Mouse (Mus musculus) CH12.LX (cell line): ENCODE measurements at regions not wholly inside any gene's neighbourhood (a gene's known extent, or its start where the extent isn't known, plus 50 kb on each side); places are given as distances from the start of the nearest gene placed in this dataset.
A peak's percentile ranks its signal among the peaks of the same experiment; 100 is the strongest.

Source experiments
- DNase-seq: peaks from one replicate; pipeline ENCODE4 v3.0.0-alpha.2; 2013; ENCODE audit errors: extremely low read depth
- H3K27ac ChIP-seq: 2 replicates; pipeline ENCODE4 v1.5.1; 2012; ENCODE audit warnings: low read depth, mild to moderate bottlenecking, control low read depth, moderate library complexity; ENCODE audit not compliant: insufficient read depth
- H3K27me3 ChIP-seq: replicated peaks from 2 replicates; pipeline ENCODE3; 2012; ENCODE audit warnings: inconsistent platforms
- H3K36me3 ChIP-seq, 2 experiments: replicated peaks in 1 of 2; 2 replicates each; pipeline versions ENCODE3 to v1.6.1; 2012; ENCODE audit warnings: inconsistent platforms in 1 of 2, low read length in 1 of 2, mild to moderate bottlenecking in 1 of 2, mixed read lengths in 1 of 2, moderate library complexity in 1 of 2; ENCODE audit not compliant: control insufficient read depth in 1 of 2, insufficient read depth in 1 of 2
- H3K4me1 ChIP-seq, 2 experiments: 2 replicates each; pipeline ENCODE4 v1.6.1; 2012; ENCODE audit warnings: inconsistent platforms in 1 of 2, moderate library complexity in 1 of 2; ENCODE audit not compliant: insufficient read depth in 2 of 2, control insufficient read depth in 1 of 2
- H3K4me2 ChIP-seq: 2 replicates; pipeline ENCODE4 v1.6.1; 2012; ENCODE audit warnings: low read depth, mild to moderate bottlenecking, control low read depth; ENCODE audit not compliant: poor library complexity, insufficient read depth, severe bottlenecking
- H3K4me3 ChIP-seq, 3 experiments: fragments of 150-350 bp in 1 of 3; sonication (generic) in 1 of 3; replicated peaks in 1 of 3; 2 replicates each; pipeline versions ENCODE3 to v1.5.1; 2011 to 2012; ENCODE audit warnings: low read depth in 2 of 3, low read length in 2 of 3, mild to moderate bottlenecking in 2 of 3, moderate library complexity in 2 of 3, control low read depth in 1 of 3, improper control_type of control experiment in 1 of 3, inconsistent platforms in 1 of 3, mixed read lengths in 1 of 3; ENCODE audit not compliant: poor library complexity in 1 of 3
- H3K79me2 ChIP-seq: replicated peaks from 2 replicates; pipeline ENCODE4 v1.6.1; 2012; ENCODE audit warnings: mild to moderate bottlenecking, moderate library complexity; ENCODE audit not compliant: control insufficient read depth, poor library complexity, insufficient read depth, severe bottlenecking; ENCODE audit errors: extremely low read depth
- H3K9ac ChIP-seq: 2 replicates; pipeline ENCODE4 v1.6.1; 2012; ENCODE audit warnings: low read depth, mild to moderate bottlenecking, control low read depth, moderate library complexity; ENCODE audit not compliant: insufficient read depth
- H3K9me3 ChIP-seq: replicated peaks from 2 replicates; pipeline ENCODE3; 2012; ENCODE audit warnings: low read length, inconsistent platforms, mixed read lengths
- E2F4 ChIP-seq: IDR thresholded peaks from 2 replicates; pipeline ENCODE4 v1.6.1; 2011; ENCODE audit warnings: low read depth, low read length, improper control_type of control experiment; ENCODE audit not compliant: insufficient replicate concordance
- ELF1 ChIP-seq: IDR thresholded peaks from 2 replicates; pipeline ENCODE4 v1.6.1; 2014; ENCODE audit warnings: low read depth, mild to moderate bottlenecking, inconsistent platforms, low read length, improper control_type of control experiment
- GABPA ChIP-seq: IDR thresholded peaks from 2 replicates; pipeline ENCODE4 v1.6.1; 2012; ENCODE audit warnings: low read depth, low read length, improper control_type of control experiment, inconsistent platforms; ENCODE audit not compliant: insufficient replicate concordance
- IRF4 ChIP-seq: IDR thresholded peaks from 2 replicates; pipeline ENCODE4 v1.6.1; 2014; ENCODE audit warnings: low read depth, mild to moderate bottlenecking, inconsistent platforms, low read length, improper control_type of control experiment
- JUND ChIP-seq: conservative IDR thresholded peaks from 2 replicates; pipeline ENCODE4 v1.6.1; 2011; ENCODE audit warnings: low read depth, low read length, improper control_type of control experiment
- KAT2A ChIP-seq: IDR thresholded peaks from 2 replicates; pipeline ENCODE4 v1.6.1; 2012; ENCODE audit warnings: low read length, improper control_type of control experiment, inconsistent platforms; ENCODE audit not compliant: insufficient replicate concordance
- MAX ChIP-seq: IDR thresholded peaks from 2 replicates; pipeline ENCODE4 v1.6.1; 2011; ENCODE audit warnings: low read length, improper control_type of control experiment
- MEF2A ChIP-seq: IDR thresholded peaks from 2 replicates; pipeline ENCODE4 v1.6.1; 2014; ENCODE audit warnings: low read depth, mild to moderate bottlenecking, inconsistent platforms, low read length, improper control_type of control experiment, borderline replicate concordance
- MXI1 ChIP-seq: IDR thresholded peaks from 2 replicates; pipeline ENCODE4 v1.6.1; 2011; ENCODE audit warnings: mild to moderate bottlenecking, low read depth, low read length, improper control_type of control experiment
- MYC ChIP-seq: IDR thresholded peaks from 2 replicates; pipeline ENCODE4 v1.6.1; 2011; ENCODE audit warnings: low read depth, mild to moderate bottlenecking, improper control_type of control experiment, low read length
- NELFE ChIP-seq: IDR thresholded peaks from 2 replicates; pipeline ENCODE4 v1.6.1; 2011; ENCODE audit warnings: low read depth, low read length, improper control_type of control experiment
- RAD21 ChIP-seq: IDR thresholded peaks from 2 replicates; pipeline ENCODE4 v1.6.1; 2011; ENCODE audit warnings: low read depth, mild to moderate bottlenecking, low read length, improper control_type of control experiment, moderate library complexity
- RCOR1 ChIP-seq: conservative IDR thresholded peaks from 2 replicates; pipeline ENCODE4 v1.6.1; 2012; ENCODE audit warnings: low read depth, mild to moderate bottlenecking, inconsistent platforms, low read length, improper control_type of control experiment
- SIN3A ChIP-seq: IDR thresholded peaks from 2 replicates; pipeline ENCODE4 v1.6.1; 2012; ENCODE audit warnings: low read length, improper control_type of control experiment, inconsistent platforms
- TCF12 ChIP-seq: IDR thresholded peaks from 2 replicates; pipeline ENCODE4 v1.6.1; 2014; ENCODE audit warnings: low read depth, mild to moderate bottlenecking, inconsistent platforms, low read length, improper control_type of control experiment
- UBTF ChIP-seq: IDR thresholded peaks from 2 replicates; pipeline ENCODE4 v1.6.1; 2012; ENCODE audit warnings: low read depth, mild to moderate bottlenecking, inconsistent platforms, low read length, improper control_type of control experiment, moderate library complexity
- USF2 ChIP-seq: conservative IDR thresholded peaks from 2 replicates; pipeline ENCODE4 v1.6.1; 2011; ENCODE audit warnings: low read depth, low read length, improper control_type of control experiment
- ZKSCAN1 ChIP-seq: IDR thresholded peaks from 2 replicates; pipeline ENCODE4 v1.6.1; 2012; ENCODE audit warnings: low read depth, inconsistent platforms, low read length, improper control_type of control experiment, borderline replicate concordance
- ZMIZ1 ChIP-seq: IDR thresholded peaks from 2 replicates; pipeline ENCODE4 v1.6.1; 2012; ENCODE audit warnings: low read depth, mild to moderate bottlenecking, inconsistent platforms, low read length, improper control_type of control experiment
- ZNF384 ChIP-seq: IDR thresholded peaks from 2 replicates; pipeline ENCODE4 v1.6.1; 2012; ENCODE audit warnings: low read depth, low read length, improper control_type of control experiment, inconsistent platforms
- dilution Hi-C: fragments of 300-500 bp; cut with MboI; formaldehyde crosslinking; loops from 2 replicates; pipeline ENCODE4 v1.14.3; 2020; ENCODE audit warnings: low sequenced_read_pairs; ENCODE audit not compliant: extremely low pct_unique_long_range_greater_than_20kb, extremely low pct_ligation_motif_present
- in situ Hi-C: fragments of 300-500 bp; cut with MboI; formaldehyde crosslinking; loops from 3 replicates; pipeline ENCODE4 v1.14.3; 2019; ENCODE audit warnings: low sequenced_read_pairs, low pct_ligation_motif_present, low pct_unique_long_range_greater_than_20kb, mixed read lengths

GRCm38 (mm10) chr3:66512408-66512807 is 215.8 kb upstream of the Veph1 start:
- peak; percentile 4 for DNase-seq
- in situ Hi-C loops (no loop called here), dilution Hi-C loops (no loop called here)
- Histone ChIP-seq H3K27ac (no peak overlapping the region), H3K9me3 (peaks cover 4% of the 10 kb centered on the region), H3K79me2 (no peaks in the 10 kb centered on the region), H3K36me3 (no peaks in the 10 kb centered on the region), H3K4me3 (no peak overlapping the region), H3K27me3 (no peaks in the 10 kb centered on the region), H3K9ac (no peak overlapping the region), H3K4me2 (no peak overlapping the region), H3K4me1 (peaks cover 0 to 24% of the 10 kb centered on the region in 2 experiments; a peak in 2 of 4 replicates)
- TF ChIP-seq UBTF (no peak), MEF2A (no peak), TCF12 (no peak), MAX (no peak), SIN3A (no peak), MXI1 (no peak), JUND (no peak), ZKSCAN1 (no peak), ZNF384 (no peak), ZMIZ1 (no peak), IRF4 (no peak), MYC (no peak), ELF1 (no peak), USF2 (no peak), NELFE (no peak), E2F4 (no peak), RAD21 (no peak), RCOR1 (no peak), GABPA (no peak), KAT2A (no peak)

- dilution Hi-C loops = no loop called here
- peaks cover 0 to 24% of the 10 kb centered on the region in 2 experiments; a peak in 2 of 4 replicates for H3K4me1 ChIP-seq
- in situ Hi-C loops = no loop called here
- H3K27me3 ChIP-seq = no peaks in the 10 kb centered on the region
- no peaks in the 10 kb centered on the region for H3K79me2 ChIP-seq
- H3K4me2 ChIP-seq = no peak overlapping the region
- no peak overlapping the region for H3K27ac ChIP-seq
- DNase-seq = no peak
- H3K9ac ChIP-seq = no peak overlapping the region
- H3K36me3 ChIP-seq = no peaks in the 10 kb centered on the region
- H3K4me3 ChIP-seq = no peak overlapping the region
- no peak for TF ChIP-seq SIN3A
- H3K9me3 ChIP-seq = no peaks in the 10 kb centered on the region
Measured at GRCm38 (mm10) chr3:66510455-66510854, 213.8 kb upstream of the Veph1 start.
